Comparison of ENCODE assay signal across 27 mouse cellular contexts in the genomic region with DNA sequence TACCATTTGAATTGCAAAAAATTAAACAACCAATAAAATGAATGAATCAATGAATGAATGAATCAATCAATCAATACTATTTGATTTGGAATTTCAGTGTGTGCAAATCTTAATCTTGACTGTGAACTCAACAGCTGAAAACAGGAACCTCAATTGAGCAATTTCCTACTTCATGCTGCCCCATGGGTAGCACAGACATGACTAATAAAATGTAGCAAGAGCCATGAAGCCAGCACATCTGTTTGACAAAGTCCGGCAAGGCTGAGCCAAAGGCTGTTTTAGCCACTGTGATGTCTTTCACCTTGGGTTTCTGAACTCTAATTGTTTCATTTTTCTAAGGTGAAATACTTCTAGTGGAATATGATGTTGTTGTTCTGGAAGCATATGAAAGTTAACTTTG. TPM values are rescaled to one million over a fixed set of nuclear protein-coding genes. Genes with fewer than 3 reads are reported as not detected.
A peak's percentile ranks its signal among the peaks of the same experiment; 100 is the strongest.
DNase-seq lines count a peak whose midpoint lies in the region; ATAC-seq and TF ChIP-seq lines count a peak whose summit lies in the region.
"Had no signal": no experiment of that assay in that cellular context is flagged by ENCODE, and none has a peak within 500 bp of the region (broad histone marks: within the 10 kb centered on the region; RNA-seq: fewer than 3 reads in every experiment).

No protein-coding gene starts in this region.

- H3K27ac ChIP-seq in bone marrow macrophage, adult 2 months (ENCODE audit: insufficient read depth, low read depth, low read length), result peak overlapping the region; percentile 40
- H3K27ac ChIP-seq: forebrain, embryonic 10.5 days; forebrain, embryonic 13.5 days; heart, adult 2 months; hindbrain, embryonic 12.5 days; hindbrain, embryonic 15.5 days had no signal

- DNase-seq in lung, postnatal 25 days (ENCODE audit: low spot score), result peak; percentile 22
- DNase-seq in lung, adult 18-20 months, result no peak
- DNase-seq in left cerebral cortex, postnatal 4 days, result no peak
- DNase-seq in frontal cortex, postnatal 25 days (ENCODE audit: low spot score in 2 of 2), result no peak
- DNase-seq: adrenal gland, adult 2 months; adrenal gland, postnatal 14 days; cerebellum, adult 18-20 months; cerebellum, adult 9-11 months; cerebellum, postnatal 36 days; gastrocnemius, postnatal 25 days; heart, adult 2 months had no signal

- ATAC-seq in megakaryocyte, adult 5-6 weeks (ENCODE audit: poor library complexity, severe bottlenecking), result peak; percentile 82
- ATAC-seq in neutrophil, adult 5-6 weeks (ENCODE audit: extremely low read depth, insufficient number of reproducible peaks, low FRiP score, poor library complexity, severe bottlenecking), result peak; percentile 88
- ATAC-seq: CD4-positive, CD25-positive, alpha-beta regulatory T cell, adult 4 months; forebrain, embryonic 13.5 days; forebrain, embryonic 16.5 days had no signal

- H3K4me1 ChIP-seq in bone marrow macrophage, adult 2 months (ENCODE audit: control insufficient read depth, insufficient read depth, low read length), result peaks cover 15% of the 10 kb centered on the region
- H3K4me1 ChIP-seq: forebrain, embryonic 10.5 days; forebrain, embryonic 13.5 days; hindbrain, embryonic 12.5 days; hindbrain, embryonic 15.5 days had no signal

- no peak overlapping the region for H3K4me3 ChIP-seq in bone marrow macrophage, adult 2 months (ENCODE audit: insufficient read depth, low read length)
- H3K4me3 ChIP-seq: forebrain, embryonic 10.5 days; forebrain, embryonic 13.5 days; heart, adult 2 months; hindbrain, embryonic 12.5 days; hindbrain, embryonic 15.5 days had no signal

- intact Hi-C loops in left cerebral cortex, postnatal 4 days (cut with DNase I), result loop anchor here (10.0 kb wide), 1 partner anchor 515 kb away; the partner anchor contains the start of gene Gm9733

- TF ChIP-seq CTCF in bone marrow macrophage, adult 2 months (IDR thresholded peaks at IDR 0.05; ENCODE audit: low read depth, low read length), result no peak

- TF ChIP-seq POLR2A in bone marrow macrophage, adult 2 months (IDR thresholded peaks at IDR 0.05; ENCODE audit: borderline replicate concordance, low read depth, low read length), result no peak

RNA-seq across cellular contexts. Expression of gene Sirpb1c, which starts 1.6 kb away (rescaled TPM):
- polyA plus RNA-seq in bone marrow macrophage, adult 2 months (2012; ENCODE audit: insufficient read depth, insufficient read length, missing spikeins), result 146 and 152 TPM in 2 replicates
- 156 and 163 TPM in 2 replicates for total RNA-seq in megakaryocyte, adult 5-6 weeks (2015)
- 70.5 and 71.0 TPM in 2 replicates for total RNA-seq in megakaryocyte, adult 5-6 weeks (2017)
- 232 and 243 TPM in 2 replicates for total RNA-seq in neutrophil, adult 5-6 weeks (2017)
- under 1 TPM in 1 of 2 experiments, not detected in 1; 0.18 TPM for total RNA-seq in left cerebral cortex, postnatal 4 days (2021)
- total RNA-seq: gastrocnemius, postnatal 25 days; hematopoietic stem cell, adult 5-6 weeks; MEL had no signal
- polyA plus RNA-seq: brain, embryonic 14.5 days; C2C12; CD4-positive, CD25-positive, alpha-beta regulatory T cell, adult 4 months; cortical plate, adult 2 months; embryonic facial prominence, embryonic 11.5 days; forebrain, embryonic 10.5 days; forebrain, embryonic 13.5 days; forebrain, embryonic 16.5 days; heart, embryonic 11.5 days; hindbrain, embryonic 12.5 days; hindbrain, embryonic 15.5 days had no signal

Comparison
In these comparisons a context has a peak if more than half of its experiments do, and no peak if none do; other contexts are left out.
1. RNA of gene Sirpb1c, which starts 1.6 kb away (total RNA-seq): 232 to 243 TPM in neutrophil, adult 5-6 weeks and 70.5 to 163 TPM in megakaryocyte, adult 5-6 weeks; 0.18 TPM in left cerebral cortex, postnatal 4 days; every median in the first group is over 10 times any median in the second.